ENCODE assay signal across 8 mouse cellular contexts in genomic region chr17:32099574-32099942, GRCm38 (mm10).
DNase-seq lines count a peak whose midpoint lies in the region; ATAC-seq and TF ChIP-seq lines count a peak whose summit lies in the region.

No protein-coding gene starts in this region.

- no peak for TF ChIP-seq CTCF in lung, embryonic 14.5 days (IDR thresholded peaks at IDR 0.05; ENCODE audit: low read depth)

- H3K36me3 ChIP-seq in lung, embryonic 14.5 days (ENCODE audit: insufficient read depth), result no peaks in the 10 kb centered on the region
- H3K36me3 ChIP-seq in forebrain, embryonic 12.5 days (replicated peaks), result no peaks in the 10 kb centered on the region
- H3K36me3 ChIP-seq in limb, embryonic 10.5 days, result no peaks in the 10 kb centered on the region
- no peaks in the 10 kb centered on the region for H3K36me3 ChIP-seq in neural tube, embryonic 14.5 days (ENCODE audit: control insufficient read depth, insufficient read depth, low read length)

- no peaks in the 10 kb centered on the region for H3K9me3 ChIP-seq in lung, embryonic 14.5 days (ENCODE audit: low read depth, low read length)
- no peaks in the 10 kb centered on the region for H3K9me3 ChIP-seq in forebrain, embryonic 12.5 days
- H3K9me3 ChIP-seq in limb, embryonic 10.5 days (replicated peaks), result no peaks in the 10 kb centered on the region
- no peaks in the 10 kb centered on the region for H3K9me3 ChIP-seq in neural tube, embryonic 14.5 days (ENCODE audit: control insufficient read depth, low read length)

- peaks cover 4% of the 10 kb centered on the region; the same call in 1 of the 2 replicates for H3K4me1 ChIP-seq in lung, embryonic 14.5 days (ENCODE audit: insufficient read depth)
- H3K4me1 ChIP-seq in forebrain, embryonic 12.5 days, result peaks cover 12% of the 10 kb centered on the region
- H3K4me1 ChIP-seq in limb, embryonic 10.5 days, result peaks cover 13% of the 10 kb centered on the region
- 0 out of 2 replicates have a peak, but pooled peaks cover 7% of the 10 kb centered on the region for H3K4me1 ChIP-seq in neural tube, embryonic 14.5 days (ENCODE audit: control insufficient read depth, insufficient read depth, low read length)

- no peak for DNase-seq in lung, embryonic 14.5 days
- no peak for DNase-seq in lung, postnatal 4 days
- peak; percentile 44 for DNase-seq in limb, embryonic 10.5 days (ENCODE audit: low spot score)
- no peak for DNase-seq in lung, postnatal 36 days
- no peak for DNase-seq in left cerebral cortex, adult 18-20 months (ENCODE audit: low spot score in 2 of 2)

- WGBS in lung, embryonic 14.5 days, result 32% methylated on average over 8 of the region's 8 CpGs
- 40% methylated on average over 8 of the region's 8 CpGs for WGBS in forebrain, embryonic 12.5 days
- WGBS in limb, embryonic 10.5 days, result 27% methylated on average over 8 of the region's 8 CpGs
- WGBS in neural tube, embryonic 14.5 days, result 34% methylated on average over 8 of the region's 8 CpGs

- peak overlapping the region; percentile 94 for H3K4me2 ChIP-seq in lung, embryonic 14.5 days
- peak overlapping the region; percentile 90 for H3K4me2 ChIP-seq in forebrain, embryonic 12.5 days
- H3K4me2 ChIP-seq in neural tube, embryonic 14.5 days (ENCODE audit: low read depth, low read length), result peak overlapping the region; percentile 84

- H3K9ac ChIP-seq in lung, embryonic 14.5 days, result peak overlapping the region; percentile 52
- H3K9ac ChIP-seq in forebrain, embryonic 12.5 days, result peak overlapping the region; percentile 63
- H3K9ac ChIP-seq in neural tube, embryonic 14.5 days (replicated peaks; ENCODE audit: low read depth, low read length), result peak overlapping the region; percentile 61

- peak overlapping the region; percentile 45 for H3K4me3 ChIP-seq in lung, embryonic 14.5 days (ENCODE audit: low read depth, low read length)
- peak overlapping the region; percentile 49 for H3K4me3 ChIP-seq in forebrain, embryonic 12.5 days (replicated peaks)
- peak overlapping the region; percentile 60 for H3K4me3 ChIP-seq in limb, embryonic 10.5 days
- peak overlapping the region; percentile 43 for H3K4me3 ChIP-seq in neural tube, embryonic 14.5 days (ENCODE audit: low read depth, low read length)

- peaks cover 16% of the 10 kb centered on the region for H3K27me3 ChIP-seq in lung, embryonic 14.5 days (ENCODE audit: insufficient read depth, low read length)
- H3K27me3 ChIP-seq in forebrain, embryonic 12.5 days, result peaks cover 42% of the 10 kb centered on the region
- peaks cover 58% of the 10 kb centered on the region for H3K27me3 ChIP-seq in limb, embryonic 10.5 days (ENCODE audit: low read depth, poor library complexity, severe bottlenecking)
- no peaks in the 10 kb centered on the region for H3K27me3 ChIP-seq in neural tube, embryonic 14.5 days (ENCODE audit: control insufficient read depth, insufficient read depth, low read length)

- H3K27ac ChIP-seq in lung, embryonic 14.5 days (ENCODE audit: low read depth), result no peak overlapping the region
- H3K27ac ChIP-seq in forebrain, embryonic 12.5 days, result no peak overlapping the region
- peak overlapping the region; percentile 63; the same call in 1 of the 2 replicates for H3K27ac ChIP-seq in limb, embryonic 10.5 days
- H3K27ac ChIP-seq in neural tube, embryonic 14.5 days (ENCODE audit: low read depth, low read length), result no peak overlapping the region

- ATAC-seq in lung, embryonic 14.5 days (ENCODE audit: insufficient read depth), result no peak
- ATAC-seq in forebrain, embryonic 12.5 days (ENCODE audit: low FRiP score), result peak; percentile 14; the same call in 1 of the 2 replicates
- no peak; the same call in 1 of the 2 replicates for ATAC-seq in neural tube, embryonic 14.5 days (ENCODE audit: low read depth)
- no peak for ATAC-seq in frontal cortex, adult (ENCODE audit: low TSS enrichment)
